9 mouse cellular contexts compared by ENCODE assay signal in genomic region chr9:105389289-105389688, GRCm38 (mm10). TPM values are rescaled to one million over a fixed set of nuclear protein-coding genes. Genes with fewer than 3 reads are reported as not detected.
DNase-seq lines count a peak whose midpoint lies in the region; ATAC-seq lines count a peak whose summit lies in the region.
"Had no signal": no experiment of that assay in that cellular context is flagged by ENCODE, and none has a peak within 500 bp of the region (broad histone marks: within the 10 kb centered on the region; RNA-seq: fewer than 3 reads in every experiment).

No protein-coding gene starts in this region.

- no peak overlapping the region for H3K4me2 ChIP-seq in hindbrain, embryonic 16.5 days (ENCODE audit: low read length)

- no peak overlapping the region for H3K27ac ChIP-seq in hindbrain, embryonic 10.5 days
- H3K27ac ChIP-seq in hindbrain, embryonic 16.5 days (ENCODE audit: low read depth, low read length), result no peak overlapping the region
- H3K27ac ChIP-seq: macrophage had no signal

- intact Hi-C loops in heart, postnatal 10 days (cut with DNase I), result loop anchor here (2.0 to 5.0 kb wide), 2 partner anchors 814 to 932 kb away; no protein-coding TSS in a partner anchor
- intact Hi-C loops in left cerebral cortex, postnatal 14 days (cut with DNase I), result loop anchor here (5.0 to 10.0 kb wide), 3 partner anchors 334 to 977 kb away; partner anchors contain the start of gene Mrpl3

- 20% methylated on average over 4 of the region's 4 CpGs for WGBS in hindbrain, embryonic 10.5 days
- WGBS in hindbrain, embryonic 16.5 days, result 17% methylated on average over 4 of the region's 4 CpGs

- DNase-seq in hindbrain, embryonic 10.5 days (ENCODE audit: low spot score), result peak; percentile 64
- DNase-seq in embryo, embryonic 10.5 days (ENCODE audit: low spot score), result peak; percentile 86
- DNase-seq in heart, postnatal 10 days, result peak; percentile 70 to 87
- DNase-seq in left cerebral cortex, postnatal 14 days (ENCODE audit: low spot score in 2 of 2), result peak; percentile 72 to 89
- DNase-seq in natural killer cell, adult 2 months (ENCODE audit: low spot score in 2 of 2), result peak; percentile 48 to 64
- DNase-seq in thymus, adult 18-20 months, result peak; percentile 10 to 28

- no peak overlapping the region for H3K4me3 ChIP-seq in hindbrain, embryonic 10.5 days
- H3K4me3 ChIP-seq in hindbrain, embryonic 16.5 days (ENCODE audit: low read length), result no peak overlapping the region

- no peak for ATAC-seq in hindbrain, embryonic 16.5 days
- ATAC-seq in activated CD4-positive, CD25-positive, alpha-beta regulatory T cell, adult 4 months, result peak; percentile 28

- no peaks in the 10 kb centered on the region for H3K4me1 ChIP-seq in hindbrain, embryonic 10.5 days (replicated peaks)
- H3K4me1 ChIP-seq in hindbrain, embryonic 16.5 days (ENCODE audit: control insufficient read depth, insufficient read depth, low read depth, low read length), result no peaks in the 10 kb centered on the region

- H3K9ac ChIP-seq in hindbrain, embryonic 16.5 days (ENCODE audit: low read depth, low read length), result no peak overlapping the region

- H3K36me3 ChIP-seq in hindbrain, embryonic 10.5 days, result no peaks in the 10 kb centered on the region
- no peaks in the 10 kb centered on the region for H3K36me3 ChIP-seq in hindbrain, embryonic 16.5 days (ENCODE audit: control insufficient read depth, insufficient read depth, low read length)

- H3K9me3 ChIP-seq in hindbrain, embryonic 10.5 days, result no peaks in the 10 kb centered on the region
- no peaks in the 10 kb centered on the region for H3K9me3 ChIP-seq in hindbrain, embryonic 16.5 days (ENCODE audit: control insufficient read depth, low read length)

- peaks cover 2% of the 10 kb centered on the region; the same call in 1 of the 2 replicates for H3K27me3 ChIP-seq in hindbrain, embryonic 10.5 days (ENCODE audit: insufficient read depth, poor library complexity, severe bottlenecking)
- no peaks in the 10 kb centered on the region for H3K27me3 ChIP-seq in hindbrain, embryonic 16.5 days (replicated peaks; ENCODE audit: control insufficient read depth, insufficient read depth, low read length)

RNA-seq across cellular contexts. Expression of gene Aste1, which starts 5.9 kb away (rescaled TPM):
- 15.0 and 15.4 TPM in 2 replicates for polyA plus RNA-seq in hindbrain, embryonic 10.5 days (2016; fragmentation: Nextera tagmentation; extraction: Ambion mirVana)
- polyA plus RNA-seq in hindbrain, embryonic 16.5 days (2015; fragmentation: Nextera tagmentation; extraction: Ambion mirVana), result 9.5 and 10.5 TPM in 2 replicates
- polyA plus RNA-seq in activated CD4-positive, CD25-positive, alpha-beta regulatory T cell, adult 4 months (2017; shearing (Covaris generic)), result 10 to 100 TPM; 11.6 to 16.2 TPM
- total RNA-seq in heart, postnatal 10 days (2021), result 10 to 100 TPM; 12.3 to 13.2 TPM
- 10 to 100 TPM in 1 of 2 experiments, 1 to 10 TPM in 1; 9.5 to 10.8 TPM for total RNA-seq in left cerebral cortex, postnatal 14 days (2021)

RNA-seq across cellular contexts. Expression of gene Nek11, which starts 6.0 kb away (rescaled TPM):
- polyA plus RNA-seq in hindbrain, embryonic 10.5 days (2016; fragmentation: Nextera tagmentation; extraction: Ambion mirVana), result 1.1 and 1.5 TPM in 2 replicates
- 3.0 and 3.2 TPM in 2 replicates for polyA plus RNA-seq in hindbrain, embryonic 16.5 days (2015; fragmentation: Nextera tagmentation; extraction: Ambion mirVana)
- polyA plus RNA-seq in activated CD4-positive, CD25-positive, alpha-beta regulatory T cell, adult 4 months (2017; shearing (Covaris generic)), result under 1 TPM in 1 of 2 experiments, not detected in 1; 0.22 TPM
- total RNA-seq in heart, postnatal 10 days (2021), result not detected
- 1 to 10 TPM; 1.4 to 1.5 TPM for total RNA-seq in left cerebral cortex, postnatal 14 days (2021)
- polyA plus RNA-seq: macrophage had no signal

Comparison
In these comparisons a context has a peak if more than half of its experiments do, and no peak if none do; other contexts are left out.
1. DNase-seq: peak in every context shown above with its lines; median percentile 86 in embryo, embryonic 10.5 days; 80 in left cerebral cortex, postnatal 14 days; 78 in heart, postnatal 10 days; 64 in hindbrain, embryonic 10.5 days; 56 in natural killer cell, adult 2 months; 19 in thymus, adult 18-20 months.